Mouse (Mus musculus): ENCODE measurements around the gene Gpr3. TPM values are rescaled to one million over a fixed set of nuclear protein-coding genes. Genes with fewer than 3 reads are reported as not detected.

The Gpr3 gene
- polyA plus RNA-seq, 1 experiment from 2014 or later, result 0.74 TPM

DNA sequence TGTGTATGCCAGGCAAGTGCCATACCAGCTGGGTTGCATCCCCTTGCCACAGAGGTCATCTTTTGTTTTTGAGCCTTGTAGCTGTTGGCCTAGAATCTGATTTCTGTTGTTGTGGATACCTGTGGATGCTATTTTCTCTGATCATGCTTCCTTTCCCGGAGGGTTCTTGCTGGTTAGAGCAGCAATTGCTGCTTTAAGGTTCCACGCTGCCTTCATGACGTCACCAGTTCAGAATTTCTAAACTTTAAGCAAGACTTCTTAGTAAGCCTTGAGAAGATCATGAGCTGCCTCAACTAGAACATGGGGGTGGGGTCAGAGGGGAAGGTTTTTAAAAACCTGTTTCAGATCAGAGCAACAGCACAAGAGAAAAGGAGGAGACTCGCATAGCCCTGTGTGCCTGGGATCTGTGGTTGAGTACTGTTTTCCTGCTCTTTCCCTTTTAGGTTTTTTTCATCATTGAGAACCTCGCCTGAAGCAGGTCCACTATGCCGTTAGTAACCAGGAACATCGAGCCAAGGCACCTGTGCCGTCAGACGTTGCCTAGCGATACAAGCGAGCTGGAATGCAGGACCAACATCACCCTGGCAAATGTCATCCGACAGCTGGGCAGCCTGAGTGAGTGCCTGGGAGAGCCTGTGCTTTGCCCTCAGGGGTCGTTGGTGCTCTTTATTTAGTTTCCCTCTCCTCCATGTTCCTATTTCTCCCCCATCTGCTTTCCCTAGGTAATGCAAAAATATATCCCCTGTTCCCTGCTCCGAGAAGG lies 36.2 kb downstream of the Gpr3 start:
- Histone ChIP-seq H3K27me3 (replicated peaks) (no peaks in the 10 kb centered on the region), H3K36me3 (peaks cover 3% of the 10 kb centered on the region), H3K27ac (peak overlapping the region; percentile 26; the same call in 1 of the 2 replicates), H3K4me2 (replicated peaks) (peak overlapping the region; percentile 26; the same call in 1 of the 2 replicates), H3K4me1 (peaks cover 15% of the 10 kb centered on the region), H3K9ac (0 out of 2 replicates have a peak overlapping the region, but pooled peaks have one; percentile 1), H3K9me3 (no peaks in the 10 kb centered on the region), H3K4me3 (no peak overlapping the region)
- no peak for ATAC-seq (ENCODE audit: low FRiP score, low read depth)
- 59% methylated on average over 14 of the region's 14 CpGs for WGBS

DNA sequence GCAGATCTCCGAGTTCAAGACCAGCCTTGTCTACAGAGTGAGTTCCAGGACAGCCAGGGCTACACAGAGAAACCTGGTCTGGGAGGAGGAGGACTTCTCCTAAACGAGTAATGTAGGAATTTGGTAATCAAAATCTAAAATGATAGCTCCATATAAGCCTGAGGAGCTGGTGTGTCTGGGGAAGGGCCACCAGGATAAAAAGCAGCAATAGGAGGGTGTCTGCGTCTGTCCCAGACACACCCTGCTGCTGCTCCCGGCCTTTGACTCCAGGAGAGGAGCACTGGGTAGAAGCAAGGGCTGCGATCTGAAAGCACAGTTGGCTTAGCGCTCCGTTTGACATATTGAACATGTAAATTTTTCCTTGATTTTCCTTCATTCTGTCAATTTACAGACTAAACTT lies 37.1 kb downstream of the Gpr3 start:
- Histone ChIP-seq H3K27ac (no peak overlapping the region), H3K9ac (no peak overlapping the region), H3K4me2 (replicated peaks) (no peak overlapping the region), H3K4me1 (peaks cover 15% of the 10 kb centered on the region), H3K9me3 (no peaks in the 10 kb centered on the region), H3K36me3 (peaks cover 3% of the 10 kb centered on the region), H3K4me3 (no peak overlapping the region), H3K27me3 (replicated peaks) (no peaks in the 10 kb centered on the region)
- WGBS, result 81% methylated on average over 7 of the region's 7 CpGs
- ATAC-seq (ENCODE audit: low FRiP score, low read depth), result no peak

DNA sequence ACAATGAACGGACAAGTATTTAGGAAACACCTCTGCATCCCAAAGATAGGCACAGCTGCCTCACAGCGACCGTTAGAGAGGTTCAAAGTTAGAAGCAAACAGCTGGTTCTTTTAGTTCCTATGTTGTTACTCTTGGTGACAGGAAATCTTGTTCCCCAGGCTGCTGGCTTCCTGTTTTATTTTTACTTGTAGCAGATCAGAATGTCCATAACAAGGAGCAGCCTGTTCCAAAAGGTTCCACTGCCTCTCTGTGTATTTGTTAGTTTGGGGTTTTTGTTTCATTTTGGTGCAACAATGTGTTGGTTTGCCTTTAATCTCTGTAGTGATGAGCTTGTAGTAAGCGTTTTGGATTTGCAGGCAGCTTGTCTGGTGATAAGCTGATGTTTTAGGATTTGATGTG lies 38.0 kb downstream of the Gpr3 start:
- Histone ChIP-seq H3K4me1 (peaks cover 15% of the 10 kb centered on the region), H3K27me3 (replicated peaks) (no peaks in the 10 kb centered on the region), H3K36me3 (peaks cover 3% of the 10 kb centered on the region), H3K9ac (no peak overlapping the region), H3K27ac (no peak overlapping the region), H3K9me3 (no peaks in the 10 kb centered on the region), H3K4me2 (replicated peaks) (no peak overlapping the region), H3K4me3 (no peak overlapping the region)
- ATAC-seq (ENCODE audit: low FRiP score, low read depth), result no peak
- WGBS, result 69% methylated on average over 4 of the region's 4 CpGs

DNA sequence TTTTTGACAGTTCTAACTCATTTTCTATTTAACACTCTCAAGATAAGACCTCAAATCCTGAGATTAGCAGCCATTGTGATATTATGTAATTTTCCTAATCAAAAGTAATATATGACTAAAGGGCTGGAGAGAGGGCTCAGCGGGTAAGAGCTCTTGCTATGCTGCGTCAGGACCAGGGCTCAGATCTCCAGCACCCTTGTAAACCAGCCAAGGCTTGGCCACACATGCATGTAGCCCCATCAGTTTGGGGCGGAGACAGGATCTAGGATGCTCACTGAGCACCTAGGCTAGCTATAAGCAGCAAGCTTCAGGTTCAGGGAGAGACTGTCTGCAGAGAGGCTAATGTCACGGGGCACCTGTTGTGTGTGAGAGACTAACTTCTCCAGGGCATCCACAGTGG lies 39.9 kb downstream of the Gpr3 start:
- Histone ChIP-seq H3K4me3 (no peak overlapping the region), H3K9ac (no peak overlapping the region), H3K4me2 (replicated peaks) (no peak overlapping the region), H3K36me3 (peaks cover 3% of the 10 kb centered on the region), H3K9me3 (no peaks in the 10 kb centered on the region), H3K27me3 (replicated peaks) (no peaks in the 10 kb centered on the region), H3K4me1 (peaks cover 15% of the 10 kb centered on the region), H3K27ac (no peak overlapping the region)
- no peak for ATAC-seq (ENCODE audit: low FRiP score, low read depth)
- 91% methylated on average over 4 of the region's 4 CpGs for WGBS

DNA sequence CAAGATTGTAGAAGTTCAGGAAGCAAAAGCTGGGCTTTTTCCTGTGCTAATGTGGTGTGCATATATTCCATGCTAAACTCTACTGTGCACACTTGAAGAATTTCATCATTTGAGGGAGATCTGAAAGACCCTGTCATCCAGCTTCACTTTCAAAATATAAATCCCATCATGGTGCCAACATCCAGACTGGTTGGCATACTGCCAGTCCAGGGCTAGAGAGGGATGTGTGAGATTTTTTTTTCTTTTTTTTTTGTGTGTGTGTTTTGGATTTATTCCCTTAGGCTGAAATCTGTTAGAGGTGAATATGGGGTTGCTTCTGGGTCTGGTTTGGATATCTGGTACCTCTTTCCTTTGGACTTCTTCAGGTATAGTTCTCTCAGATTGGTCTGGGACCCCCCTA lies 41.7 kb downstream of the Gpr3 start:
- Histone ChIP-seq H3K27me3 (replicated peaks) (no peaks in the 10 kb centered on the region), H3K9me3 (no peaks in the 10 kb centered on the region), H3K4me3 (no peak overlapping the region), H3K36me3 (no peaks in the 10 kb centered on the region), H3K27ac (no peak overlapping the region), H3K4me2 (replicated peaks) (no peak overlapping the region), H3K9ac (no peak overlapping the region), H3K4me1 (no peaks in the 10 kb centered on the region)
- ATAC-seq (ENCODE audit: low FRiP score, low read depth), result no peak

DNA sequence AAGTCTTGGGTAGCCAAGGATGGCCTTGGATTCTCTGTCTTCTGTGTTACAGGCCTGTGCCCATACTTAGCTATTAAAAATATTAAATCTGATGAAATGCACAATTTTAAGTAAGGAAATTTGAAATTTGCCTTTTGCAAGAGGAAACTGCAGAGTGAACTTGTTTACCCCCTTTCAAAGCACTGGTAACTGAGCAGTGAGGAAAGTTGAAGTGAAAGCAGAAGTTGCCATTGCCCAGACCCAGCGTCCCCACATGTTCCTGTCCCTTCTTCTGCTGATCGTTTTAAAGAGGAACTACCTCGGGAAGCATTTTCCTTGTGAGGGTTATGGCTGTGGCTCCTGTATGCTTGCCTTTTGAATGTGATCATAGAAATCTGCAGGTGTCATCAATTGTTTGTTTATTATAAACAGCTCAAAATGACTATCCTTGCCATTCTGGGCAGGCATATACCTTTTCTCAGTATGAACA lies 42.2 kb downstream of the Gpr3 start:
- no peaks in the 10 kb centered on the region for H3K4me1 ChIP-seq
- H3K27ac ChIP-seq, result no peak overlapping the region
- no peak overlapping the region for H3K9ac ChIP-seq
- no peak overlapping the region for H3K4me2 ChIP-seq (replicated peaks)
- WGBS, result 90% methylated on average over 3 of the region's 3 CpGs
- no peaks in the 10 kb centered on the region for H3K9me3 ChIP-seq
- H3K4me3 ChIP-seq, result no peak overlapping the region
- no peak for ATAC-seq (ENCODE audit: low FRiP score, low read depth)
- H3K27me3 ChIP-seq (replicated peaks), result no peaks in the 10 kb centered on the region
- no peaks in the 10 kb centered on the region for H3K36me3 ChIP-seq

DNA sequence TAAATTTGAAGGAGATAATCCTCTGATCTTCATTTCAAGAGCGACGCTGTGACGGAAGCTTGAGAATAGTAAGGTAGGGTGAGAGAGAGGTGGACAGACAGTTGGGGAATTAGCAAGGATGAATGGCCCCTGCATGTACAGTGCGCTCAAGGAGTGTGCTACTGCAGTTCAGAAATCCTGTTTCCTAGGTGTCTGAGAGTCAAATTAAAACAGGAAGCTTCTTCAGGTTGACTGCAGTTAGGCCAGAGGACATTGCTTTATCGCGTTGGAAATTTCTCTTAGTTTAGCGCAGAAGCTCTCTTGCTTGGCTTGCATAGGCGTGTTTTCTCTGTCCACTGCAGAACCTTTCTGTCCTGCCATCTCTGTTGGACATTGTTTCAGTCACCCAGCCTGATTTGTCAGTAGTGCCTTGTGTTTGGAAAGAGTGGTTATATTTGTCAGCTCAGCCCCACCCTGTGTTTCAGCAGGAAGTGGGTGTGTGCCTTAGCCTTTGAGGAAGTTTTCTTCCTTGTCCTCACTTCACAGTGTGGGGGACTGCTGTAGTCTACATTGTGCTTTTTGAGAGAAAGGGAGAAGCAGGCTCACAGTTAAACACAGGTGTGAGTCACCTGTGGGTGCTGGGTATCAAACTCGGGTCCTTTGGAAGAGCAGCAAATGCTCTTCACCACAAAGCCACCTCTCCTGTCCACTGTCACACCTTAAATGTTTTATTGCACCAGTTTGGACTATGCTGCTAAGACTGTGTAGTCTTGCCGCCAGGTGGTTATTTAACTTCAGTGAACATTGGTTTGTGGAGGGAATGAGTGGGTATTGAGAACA lies 42.9 kb downstream of the Gpr3 start:
- Histone ChIP-seq H3K4me1 (no peaks in the 10 kb centered on the region), H3K4me2 (replicated peaks) (no peak overlapping the region), H3K4me3 (no peak overlapping the region), H3K27me3 (replicated peaks) (no peaks in the 10 kb centered on the region), H3K36me3 (no peaks in the 10 kb centered on the region), H3K27ac (no peak overlapping the region), H3K9ac (no peak overlapping the region), H3K9me3 (no peaks in the 10 kb centered on the region)
- no peak for ATAC-seq (ENCODE audit: low FRiP score, low read depth)
- WGBS, result 87% methylated on average over 10 of the region's 10 CpGs

DNA sequence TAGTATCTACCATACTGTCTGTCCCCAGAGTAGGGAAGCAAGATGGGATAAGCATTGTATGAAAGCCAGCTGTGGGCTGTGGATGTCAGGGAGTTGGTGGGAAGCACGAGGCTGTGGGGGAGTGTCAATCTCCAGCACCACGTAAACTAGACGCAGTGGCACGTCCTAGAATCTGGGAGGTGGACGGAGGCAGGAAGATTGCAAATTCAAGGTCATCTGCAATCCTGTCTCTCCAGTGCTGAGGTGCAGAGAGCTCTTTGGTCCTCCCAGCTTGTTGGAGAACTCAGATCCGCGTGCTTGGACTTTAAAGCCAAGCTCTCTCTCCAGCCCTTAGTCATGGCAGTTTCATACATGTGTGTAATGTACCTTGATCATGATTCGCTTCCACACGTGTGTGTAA lies 45.6 kb downstream of the Gpr3 start:
- Histone ChIP-seq H3K9ac (no peak overlapping the region), H3K4me1 (no peaks in the 10 kb centered on the region), H3K36me3 (no peaks in the 10 kb centered on the region), H3K4me2 (replicated peaks) (no peak overlapping the region), H3K9me3 (no peaks in the 10 kb centered on the region), H3K4me3 (no peak overlapping the region), H3K27ac (no peak overlapping the region), H3K27me3 (replicated peaks) (no peaks in the 10 kb centered on the region)
- 94% methylated on average over 9 of the region's 9 CpGs for WGBS
- ATAC-seq (ENCODE audit: low FRiP score, low read depth), result no peak

DNA sequence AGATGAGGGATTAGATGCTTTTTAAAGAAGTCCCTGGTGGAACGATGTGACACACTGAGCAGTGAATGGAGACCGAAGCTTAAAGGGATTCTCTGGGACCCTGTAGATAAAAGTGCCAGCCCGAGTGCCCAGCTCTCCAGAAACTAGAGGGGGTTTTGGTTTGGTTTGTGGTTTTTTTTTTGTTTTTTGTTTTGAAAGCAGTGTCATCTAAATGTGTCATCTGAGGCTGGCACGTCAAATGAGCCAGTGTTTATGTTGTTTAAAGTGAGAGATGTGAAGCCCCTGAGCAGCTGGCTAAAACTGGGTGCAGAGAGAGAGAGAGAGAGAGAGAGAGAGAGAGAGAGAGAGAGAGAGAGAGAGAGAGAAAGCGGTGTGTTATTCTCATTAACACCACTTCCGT lies 50.1 kb downstream of the Gpr3 start:
- Histone ChIP-seq H3K4me1 (peaks cover 6% of the 10 kb centered on the region), H3K9ac (no peak overlapping the region), H3K27me3 (replicated peaks) (no peaks in the 10 kb centered on the region), H3K4me3 (no peak overlapping the region), H3K27ac (no peak overlapping the region), H3K9me3 (no peaks in the 10 kb centered on the region), H3K4me2 (replicated peaks) (no peak overlapping the region), H3K36me3 (no peaks in the 10 kb centered on the region)
- ATAC-seq (ENCODE audit: low FRiP score, low read depth), result no peak
- 81% methylated on average over 6 of the region's 6 CpGs for WGBS

DNA sequence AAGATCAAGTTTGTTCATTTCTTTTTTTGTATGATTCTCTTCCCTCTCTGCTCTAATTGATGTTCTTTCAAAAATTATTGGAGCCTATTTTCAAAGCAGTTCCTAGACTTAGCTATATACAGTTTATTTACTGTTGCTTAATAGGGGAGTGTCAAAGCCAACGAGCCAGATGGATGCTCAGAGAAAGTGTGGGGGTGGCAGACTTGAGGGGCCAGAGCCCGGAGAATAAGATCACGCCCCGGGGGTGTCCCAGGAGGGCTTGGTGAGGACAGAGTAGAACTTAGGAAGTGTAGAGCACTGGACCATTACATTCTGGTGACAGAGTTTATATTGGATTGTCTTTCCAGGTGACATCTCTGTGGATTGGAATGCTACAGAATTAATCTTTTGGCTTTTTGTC lies 51.5 kb downstream of the Gpr3 start:
- no peaks in the 10 kb centered on the region for H3K27me3 ChIP-seq (replicated peaks)
- ATAC-seq (ENCODE audit: low FRiP score, low read depth), result no peak
- no peak overlapping the region for H3K27ac ChIP-seq
- peaks cover 6% of the 10 kb centered on the region for H3K4me1 ChIP-seq
- no peaks in the 10 kb centered on the region for H3K36me3 ChIP-seq
- H3K9me3 ChIP-seq, result no peaks in the 10 kb centered on the region
- H3K4me3 ChIP-seq, result no peak overlapping the region
- no peak overlapping the region for H3K9ac ChIP-seq
- 86% methylated on average over 4 of the region's 4 CpGs for WGBS
- H3K4me2 ChIP-seq (replicated peaks), result no peak overlapping the region

DNA sequence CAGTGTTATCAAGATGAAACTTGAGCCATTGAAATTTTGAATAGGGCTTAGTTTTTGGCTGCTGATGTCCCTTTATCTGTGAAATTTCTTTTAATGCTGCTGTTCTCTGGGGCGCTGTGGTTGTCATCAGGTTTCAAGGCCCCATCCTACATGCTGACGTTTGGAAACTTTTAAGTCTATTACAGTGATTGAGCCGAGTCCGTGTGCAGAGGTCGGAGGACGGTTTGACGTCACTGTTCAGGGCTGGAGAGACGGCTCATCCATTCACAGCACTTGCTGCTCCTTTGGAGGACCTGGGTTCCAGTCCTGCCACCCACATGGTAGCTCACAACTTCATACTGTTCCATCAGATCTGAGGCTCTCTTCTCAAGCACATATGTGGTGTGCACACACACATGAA lies 52.1 kb downstream of the Gpr3 start:
- ATAC-seq (ENCODE audit: low FRiP score, low read depth), result no peak
- H3K27ac ChIP-seq, result no peak overlapping the region
- WGBS, result 81% methylated on average over 8 of the region's 8 CpGs

DNA sequence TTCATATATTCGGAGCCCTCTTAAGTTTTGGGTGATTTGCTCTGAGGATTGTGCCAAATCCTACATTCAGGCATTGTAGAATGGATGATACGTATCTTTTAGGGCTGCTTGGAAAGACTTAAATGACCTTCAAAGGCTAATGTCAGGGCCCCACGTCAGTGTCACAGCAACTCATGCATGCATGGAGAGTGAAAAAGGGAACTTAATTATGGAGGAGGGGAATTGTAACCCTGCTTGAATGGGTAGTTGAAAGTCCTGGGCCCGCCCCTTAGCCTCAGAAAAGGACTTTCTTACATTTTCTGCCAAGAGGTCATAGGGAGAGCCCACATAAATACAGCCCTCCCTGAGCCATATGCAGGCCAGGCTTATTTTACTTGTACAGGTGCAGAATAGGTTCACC lies 52.7 kb downstream of the Gpr3 start:
- 37% methylated on average over 4 of the region's 4 CpGs for WGBS
- H3K36me3 ChIP-seq, result no peaks in the 10 kb centered on the region
- no peak for ATAC-seq (ENCODE audit: low FRiP score, low read depth)

More for the DNA sequence above, 52.1 kb downstream of the Gpr3 start:
- H3K36me3 ChIP-seq, result no peaks in the 10 kb centered on the region
- no peaks in the 10 kb centered on the region for H3K9me3 ChIP-seq
- H3K4me3 ChIP-seq, result no peak overlapping the region
- no peak overlapping the region for H3K9ac ChIP-seq
- H3K27me3 ChIP-seq (replicated peaks), result no peaks in the 10 kb centered on the region
- H3K4me2 ChIP-seq (replicated peaks), result no peak overlapping the region
- H3K4me1 ChIP-seq, result peaks cover 6% of the 10 kb centered on the region

More for the DNA sequence above, 52.7 kb downstream of the Gpr3 start:
- Histone ChIP-seq H3K4me2 (replicated peaks) (no peak overlapping the region), H3K27me3 (replicated peaks) (no peaks in the 10 kb centered on the region), H3K4me3 (no peak overlapping the region), H3K9ac (no peak overlapping the region), H3K4me1 (peaks cover 6% of the 10 kb centered on the region), H3K27ac (no peak overlapping the region), H3K9me3 (no peaks in the 10 kb centered on the region)

Measured in neural tube, embryonic 12.5 days (tissue).